Mouse (Mus musculus) WW6 (cell line): ENCODE results near the gene Tmprss11b.

Experiments used
- DNase-seq: peaks from one replicate; pipeline ENCODE4 v3.0.0-alpha.2; 2013; ENCODE audit warnings: low read depth, low spot score

The Tmprss11b gene

DNA sequence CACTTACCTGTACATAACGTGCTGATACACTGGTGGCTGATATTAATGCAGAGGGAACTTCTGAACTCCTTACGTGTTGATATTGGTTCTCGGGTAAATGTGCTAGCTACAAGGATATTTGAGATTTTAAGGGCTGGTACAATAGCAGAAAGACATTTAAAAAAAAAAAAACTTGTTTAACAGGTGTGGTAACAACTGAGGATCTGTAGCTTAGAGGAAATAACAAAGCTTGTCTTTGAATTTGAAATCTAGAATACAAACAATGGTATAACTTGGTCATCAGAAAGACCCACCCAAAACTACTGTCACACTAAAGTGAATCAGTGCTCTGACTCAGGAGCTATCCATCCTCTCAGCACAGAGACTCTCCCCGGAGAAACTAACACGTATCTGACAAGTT lies at the start of gene Tmprss11b:
Gene Tmprss11b, minus strand, starts transcription at position 101 of the 400 bp plus-strand sequence.
- DNase-seq = no peak

DNA sequence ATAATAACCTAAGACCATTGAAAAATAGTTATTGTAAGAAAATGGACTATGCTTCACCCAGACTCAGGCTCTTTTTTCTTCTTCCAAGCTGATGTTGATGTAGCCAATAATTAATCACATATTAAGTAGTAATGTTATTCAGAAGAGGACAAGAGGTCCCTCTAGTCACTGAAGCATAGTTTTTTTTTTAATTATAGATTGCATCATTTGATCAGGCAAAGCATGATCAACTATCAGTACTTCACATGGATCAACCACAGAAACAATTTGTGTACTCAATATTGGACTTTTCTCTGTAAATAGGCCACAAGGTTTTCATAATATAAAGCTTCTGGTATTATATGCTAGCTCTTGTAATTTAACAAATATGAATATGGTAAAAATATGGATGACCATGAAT lies 48.9 kb upstream of the Tmprss11b start:
- DNase-seq = no peak

DNA sequence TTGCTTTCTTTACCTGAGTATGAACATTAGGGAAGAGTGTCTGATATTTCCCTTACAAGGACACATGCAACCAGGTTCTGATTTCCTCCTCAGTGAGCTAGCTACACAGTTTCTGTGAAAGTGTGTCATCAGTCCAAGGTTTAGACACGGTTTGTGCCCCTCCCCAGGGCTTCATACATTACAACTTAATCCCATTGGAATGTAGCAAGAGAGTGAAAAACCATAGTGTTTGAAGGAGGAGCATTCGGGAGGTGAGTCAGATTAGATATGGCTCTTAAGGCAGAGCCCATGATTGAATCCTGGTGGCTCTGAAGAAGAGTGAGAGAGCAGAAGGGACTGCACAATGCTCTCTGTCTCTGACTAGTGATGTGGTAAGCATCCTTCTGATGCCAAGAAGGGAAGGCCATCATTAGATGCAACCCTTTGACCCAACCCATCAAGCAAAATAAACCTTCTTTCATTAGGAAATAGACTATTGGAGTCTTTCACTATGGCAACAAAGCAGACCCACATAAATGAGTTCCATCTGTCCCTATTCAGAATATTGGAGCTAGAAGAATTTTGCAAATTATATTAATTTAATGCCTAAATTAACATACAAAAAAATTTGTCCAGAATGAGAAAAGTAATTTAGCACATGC lies 46.8 kb upstream of the Tmprss11b start:
- no peak for DNase-seq

DNA sequence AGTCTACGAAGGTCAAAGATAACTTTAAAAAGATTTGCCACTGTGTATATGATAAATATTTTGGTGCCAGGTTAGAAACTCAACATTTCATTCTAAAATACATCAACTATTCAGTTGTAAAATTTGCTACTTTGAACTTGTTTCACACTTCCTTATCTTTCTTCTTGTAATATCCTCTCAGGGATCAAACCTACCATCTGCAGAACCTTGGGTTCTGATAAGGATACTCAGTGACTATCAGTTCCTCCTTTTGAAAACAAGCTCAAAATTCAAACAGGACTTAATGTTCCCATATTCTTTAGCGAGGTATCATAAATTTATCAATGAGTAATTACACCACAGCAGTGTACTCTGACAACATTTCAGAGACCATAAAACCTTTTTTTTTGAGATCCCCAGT lies 38.8 kb upstream of the Tmprss11b start:
- no peak for DNase-seq

DNA sequence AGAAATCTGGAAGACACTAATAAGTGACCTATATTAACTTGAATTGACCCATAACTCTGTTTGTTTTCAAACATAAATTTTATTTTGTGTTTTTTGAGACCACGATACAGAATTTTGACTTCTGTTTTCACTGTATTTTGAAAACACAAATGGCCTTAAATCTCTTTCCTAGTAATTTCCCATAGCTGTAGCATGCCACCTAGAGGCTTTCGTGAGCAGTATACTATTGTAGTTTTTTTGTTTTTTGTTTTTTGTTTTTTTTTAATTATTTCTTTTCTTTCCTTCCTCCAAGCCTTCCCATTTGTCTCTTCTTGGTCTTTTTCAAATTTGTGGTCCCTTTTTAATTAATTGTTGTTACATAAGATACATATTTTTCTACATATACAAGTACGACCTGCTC lies 28.8 kb upstream of the Tmprss11b start:
- no peak for DNase-seq

DNA sequence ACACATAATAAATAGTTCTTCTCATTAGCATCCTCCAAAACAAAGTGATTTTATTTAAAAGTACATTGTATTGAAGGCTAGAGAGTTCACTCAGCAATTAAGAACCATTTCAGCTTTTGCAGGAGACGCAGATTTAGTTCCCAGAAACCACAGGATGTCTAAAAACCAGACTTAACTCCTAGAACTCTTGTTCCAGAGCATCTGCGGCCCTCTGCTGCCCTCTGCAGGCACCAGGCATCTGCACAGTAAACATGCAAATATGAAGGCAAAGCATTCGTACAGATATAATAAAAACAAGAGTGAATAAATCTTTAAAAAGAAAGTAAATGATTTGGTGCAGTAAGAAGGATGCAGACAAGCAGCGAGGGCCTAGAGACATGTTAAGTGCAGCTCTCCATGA lies 8.5 kb upstream of the Tmprss11b start:
- DNase-seq = peak; percentile 14

DNA sequence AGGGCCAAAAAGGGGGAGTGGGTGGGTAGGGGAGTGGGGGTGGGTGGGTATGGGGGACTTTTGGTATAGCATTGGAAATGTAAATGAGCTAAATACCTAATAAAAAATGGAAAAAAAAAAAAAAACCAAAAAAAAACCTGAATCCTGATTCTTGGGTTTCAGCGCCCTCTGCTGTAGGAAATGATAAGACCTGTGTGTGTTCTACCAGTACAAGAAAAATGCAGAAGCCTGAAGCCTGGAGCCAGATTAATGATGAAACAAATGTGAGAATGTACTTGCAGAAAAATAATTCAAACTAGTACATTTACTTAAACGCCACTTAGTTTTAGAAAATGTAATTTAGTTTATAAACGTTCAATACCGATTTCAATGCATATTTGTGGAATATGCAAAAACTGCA lies 27.0 kb downstream of the Tmprss11b start:
- DNase-seq = peak; percentile 3

DNA sequence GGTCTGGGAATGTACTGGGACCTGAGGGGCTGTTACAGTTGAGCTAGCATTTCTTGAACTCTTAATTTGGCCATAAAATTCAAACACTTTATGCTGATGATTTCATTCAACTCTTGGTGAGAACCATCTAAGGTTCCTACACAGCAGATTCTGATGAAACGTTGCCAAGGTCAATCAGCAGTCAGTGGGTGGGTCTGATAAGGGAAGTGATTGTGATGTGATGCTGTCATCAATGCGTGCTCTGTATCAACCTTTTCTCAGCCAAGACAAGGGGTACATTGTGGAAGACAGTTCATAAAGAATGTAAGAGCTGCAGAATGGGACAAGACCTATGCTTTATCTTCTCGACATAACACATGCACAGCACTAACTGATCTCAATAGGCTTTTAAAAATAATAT lies 35.4 kb downstream of the Tmprss11b start:
- no peak for DNase-seq

DNA sequence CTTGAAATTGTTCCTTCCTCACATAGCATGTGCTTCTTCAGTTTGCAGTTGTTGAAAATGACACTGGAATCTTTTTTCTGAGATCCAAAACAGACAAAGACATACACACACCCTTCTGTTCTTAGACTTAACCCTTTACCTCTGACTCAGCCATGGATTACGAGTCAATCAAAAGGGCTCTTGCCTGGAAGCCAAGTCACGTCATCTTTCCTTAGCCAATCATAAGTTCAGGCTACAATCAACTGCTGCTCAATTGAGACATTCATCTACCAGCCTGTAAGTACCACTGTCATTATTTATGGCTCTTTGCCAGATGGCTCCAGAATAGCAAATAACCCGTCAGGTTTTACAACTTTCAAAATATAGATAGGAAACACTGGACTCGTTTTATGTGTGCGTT lies 43.8 kb downstream of the Tmprss11b start, which contains the start of gene Tmprss11f:
Gene Tmprss11f, minus strand, starts transcription at position 101 of the 400 bp plus-strand sequence.
- no peak for DNase-seq

DNA sequence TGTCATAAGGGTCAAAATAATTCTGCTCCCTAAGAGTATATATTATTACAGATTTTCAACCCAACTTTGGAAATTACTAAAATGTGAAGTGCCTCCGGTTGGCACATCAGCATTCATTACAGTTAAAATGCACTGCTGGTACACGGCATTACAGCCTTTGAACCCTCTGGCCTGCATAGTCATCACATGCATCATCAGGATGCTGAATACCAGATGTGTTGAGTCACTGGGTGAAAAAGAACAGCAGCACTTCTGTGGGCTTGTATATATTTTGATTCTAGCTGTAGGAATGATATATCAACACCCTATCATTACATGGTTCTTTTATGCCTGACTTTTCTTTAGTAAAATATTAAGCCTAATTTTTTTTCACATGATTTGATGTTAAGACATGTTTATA lies 45.5 kb downstream of the Tmprss11b start:
- no peak for DNase-seq

DNA sequence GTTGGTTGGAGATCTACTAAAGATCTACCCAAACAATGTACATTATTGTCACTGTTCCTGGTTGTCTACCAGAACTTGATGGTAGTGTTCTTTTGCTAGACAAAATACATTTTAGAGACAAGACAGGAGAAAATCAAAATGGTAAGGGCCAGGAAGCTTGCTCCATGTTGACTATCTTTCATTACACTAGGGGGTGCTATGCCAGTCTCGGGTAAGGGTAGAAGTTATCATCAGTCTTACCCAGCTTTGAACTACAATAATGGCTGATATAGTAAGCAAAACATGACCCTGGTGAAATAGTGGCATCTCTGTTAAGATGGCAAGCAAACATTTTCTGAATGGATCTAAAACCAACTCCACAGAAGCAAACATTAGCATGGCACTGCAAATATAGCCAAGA lies 54.4 kb downstream of the Tmprss11b start:
- DNase-seq = no peak
